Mouse (Mus musculus) lung, embryonic 15.5 days (tissue): ENCODE measurements around the gene Osbpl6. TPM values are rescaled to one million over a fixed set of nuclear protein-coding genes. Genes with fewer than 3 reads are reported as not detected.
A peak's percentile ranks its signal among the peaks of the same experiment; 100 is the strongest.

Source experiments
- ATAC-seq: fragments of 200-750 bp; cut with Nextera tagmentation; 2 replicates; pipeline ENCODE4 v1.8.0; 2017; ENCODE audit warnings: moderate number of reproducible peaks, borderline replicate concordance; ENCODE audit not compliant: low FRiP score, low TSS enrichment; ENCODE audit errors: extremely low read depth
- H3K27ac ChIP-seq: fragments of 300-500 bp; sonication (generic); 2 replicates; pipeline ENCODE4 v1.5.1; 2015; ENCODE audit warnings: moderate library complexity, mild to moderate bottlenecking, inconsistent platforms
- H3K27me3 ChIP-seq: fragments of 300-500 bp; sonication (generic); 2 replicates; pipeline ENCODE4 v1.6.1; 2015; ENCODE audit warnings: inconsistent platforms
- H3K36me3 ChIP-seq: fragments of 300-500 bp; sonication (generic); 2 replicates; pipeline ENCODE4 v1.6.1; 2015; ENCODE audit warnings: inconsistent platforms
- H3K4me1 ChIP-seq: fragments of 300-500 bp; sonication (generic); 2 replicates; pipeline ENCODE4 v1.6.1; 2015; ENCODE audit warnings: inconsistent platforms
- H3K4me2 ChIP-seq: fragments of 300-500 bp; sonication (generic); 2 replicates; pipeline ENCODE4 v1.6.1; 2015; ENCODE audit warnings: inconsistent platforms, mild to moderate bottlenecking, moderate library complexity
- H3K4me3 ChIP-seq: fragments of 300-500 bp; sonication (generic); 2 replicates; pipeline ENCODE4 v1.5.1; 2015; ENCODE audit warnings: mild to moderate bottlenecking, inconsistent platforms
- H3K9ac ChIP-seq: fragments of 300-500 bp; sonication (generic); 2 replicates; pipeline ENCODE4 v1.6.1; 2015; ENCODE audit warnings: inconsistent platforms
- H3K9me3 ChIP-seq: fragments of 300-500 bp; sonication (generic); 2 replicates; pipeline ENCODE4 v1.6.1; 2016; ENCODE audit warnings: inconsistent platforms
- WGBS: fragments of 180-500 bp; shearing (Covaris S2); methylation state at CpG from one replicate; pipeline ENCODE4 v1.1.7; 2015; 5-methylcytosine and 5-hydroxymethylcytosine counted together
- polyA plus RNA-seq: library from polyadenylated mRNA; unstranded; fragments of >200 nt; fragmentation: Nextera tagmentation; extraction: Ambion mirVana; gene quantifications from 2 replicates; pipeline ENCODE4 v1.2.1, GENCODE M21; 2015

Osbpl6 gene
- polyA plus RNA-seq, 1 experiment from 2014 or later: 21.1 TPM

DNA sequence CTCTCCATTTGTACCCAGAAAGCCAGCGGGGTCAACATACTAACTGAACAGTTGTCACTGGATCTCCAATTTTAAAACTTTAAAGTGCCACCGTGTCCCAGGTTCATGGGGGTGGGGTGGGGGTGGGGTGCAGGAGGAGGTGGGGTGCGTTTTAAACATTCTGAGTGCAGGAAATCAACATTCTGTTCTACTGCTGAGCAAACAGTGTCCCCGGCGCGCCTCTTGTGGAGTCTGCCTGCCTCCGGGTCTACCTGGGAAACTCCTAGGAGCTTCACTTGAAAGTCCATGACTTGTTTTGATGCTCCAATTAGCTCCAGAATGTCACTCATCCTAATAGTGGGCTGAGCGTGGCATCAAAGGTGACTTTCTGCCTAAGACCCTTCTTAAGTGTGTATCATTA lies 139.2 kb downstream of the Osbpl6 start:
- no peaks in the 10 kb centered on the region for H3K27me3 ChIP-seq
- H3K4me1 ChIP-seq: peaks cover 15% of the 10 kb centered on the region
- no peak overlapping the region for H3K9ac ChIP-seq
- H3K4me3 ChIP-seq: no peak overlapping the region
- no peaks in the 10 kb centered on the region for H3K36me3 ChIP-seq
- 48% methylated on average over 8 of the region's 8 CpGs for WGBS
- 0 out of 2 replicates have a peak, but pooled peaks have one; percentile 19 for ATAC-seq
- no peak overlapping the region; the same call in 1 of the 2 replicates for H3K4me2 ChIP-seq
- no peaks in the 10 kb centered on the region for H3K9me3 ChIP-seq
- H3K27ac ChIP-seq: peak overlapping the region; percentile 57; the same call in 1 of the 2 replicates

DNA sequence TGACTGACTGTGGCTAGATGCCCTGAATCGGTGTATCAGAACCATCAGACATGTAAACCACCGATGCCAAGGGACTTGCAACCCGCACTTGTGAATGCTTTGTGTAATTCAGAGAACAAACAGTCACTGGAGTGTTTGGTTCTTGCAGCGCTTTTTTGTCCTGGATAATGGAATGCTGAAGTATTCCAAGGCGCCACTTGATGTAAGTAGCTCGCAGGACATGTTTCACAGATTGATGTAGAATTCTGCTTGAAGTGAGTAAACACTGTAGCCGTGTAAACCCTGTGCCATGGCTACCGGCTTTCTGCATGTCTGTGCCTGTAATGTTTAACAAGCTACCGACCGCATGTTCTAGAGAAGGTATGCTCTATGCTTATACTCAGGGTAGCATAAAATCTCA lies 141.9 kb downstream of the Osbpl6 start:
- WGBS: 35% methylated on average over 10 of the region's 10 CpGs

DNA sequence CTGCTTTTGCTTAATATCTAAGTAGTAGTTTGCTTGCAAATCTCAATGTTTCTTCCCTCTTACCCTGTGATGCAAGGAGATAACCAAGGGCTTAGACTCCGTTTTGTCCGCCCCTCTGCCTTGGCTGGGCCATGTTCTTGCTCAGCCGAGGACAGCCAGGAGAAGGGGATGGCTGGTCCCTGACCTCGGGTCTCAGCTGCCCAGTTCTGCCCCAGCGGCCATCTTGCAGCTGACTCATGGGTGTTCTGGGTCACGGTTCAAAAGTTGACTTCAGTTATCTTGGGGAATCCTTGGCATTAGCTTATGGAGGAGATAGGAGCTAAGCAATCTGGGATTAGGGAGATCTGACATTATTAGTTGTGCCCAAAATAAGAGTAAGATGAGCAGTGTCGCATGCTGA lies 142.5 kb downstream of the Osbpl6 start:
- Histone ChIP-seq H3K4me2 (no peak overlapping the region; the same call in 1 of the 2 replicates), H3K9me3 (no peaks in the 10 kb centered on the region), H3K9ac (no peak overlapping the region), H3K27ac (peak overlapping the region; percentile 64), H3K36me3 (no peaks in the 10 kb centered on the region), H3K27me3 (no peaks in the 10 kb centered on the region), H3K4me1 (peaks cover 15% of the 10 kb centered on the region), H3K4me3 (no peak overlapping the region)
- WGBS: 73% methylated on average over 7 of the region's 7 CpGs
- ATAC-seq: no peak

More for the DNA sequence above, 141.9 kb downstream of the Osbpl6 start:
- no peaks in the 10 kb centered on the region for H3K9me3 ChIP-seq
- H3K27ac ChIP-seq: peak overlapping the region; percentile 43
- H3K27me3 ChIP-seq: no peaks in the 10 kb centered on the region
- peak; percentile 55; the same call in 1 of the 2 replicates for ATAC-seq
- no peaks in the 10 kb centered on the region for H3K36me3 ChIP-seq
- H3K4me2 ChIP-seq: no peak overlapping the region
- H3K4me3 ChIP-seq: no peak overlapping the region
- no peak overlapping the region for H3K9ac ChIP-seq
- H3K4me1 ChIP-seq: peaks cover 15% of the 10 kb centered on the region

DNA sequence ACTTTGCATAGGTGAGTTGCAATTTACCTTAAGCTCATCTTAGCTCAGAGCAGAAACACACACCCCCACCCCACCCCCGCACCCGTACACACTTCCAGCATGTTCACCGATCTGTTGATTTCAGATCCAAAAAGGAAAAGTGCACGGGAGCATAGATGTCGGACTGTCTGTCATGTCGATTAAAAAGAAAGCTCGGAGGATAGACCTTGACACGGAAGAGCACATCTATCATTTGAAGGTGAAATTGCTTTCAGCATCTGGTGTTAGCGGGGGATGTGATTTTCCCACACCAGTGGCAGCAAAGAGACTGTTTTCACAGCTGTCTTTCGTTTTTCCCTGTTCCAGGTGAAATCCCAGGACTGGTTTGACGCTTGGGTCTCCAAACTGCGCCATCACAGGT lies 143.0 kb downstream of the Osbpl6 start:
- Histone ChIP-seq H3K4me2 (no peak overlapping the region), H3K27ac (0 out of 2 replicates have a peak overlapping the region, but pooled peaks have one; percentile 64), H3K27me3 (no peaks in the 10 kb centered on the region), H3K4me3 (no peak overlapping the region), H3K9ac (no peak overlapping the region), H3K4me1 (peaks cover 15% of the 10 kb centered on the region), H3K36me3 (no peaks in the 10 kb centered on the region), H3K9me3 (no peaks in the 10 kb centered on the region)
- no peak for ATAC-seq
- WGBS: 77% methylated on average over 12 of the region's 12 CpGs

DNA sequence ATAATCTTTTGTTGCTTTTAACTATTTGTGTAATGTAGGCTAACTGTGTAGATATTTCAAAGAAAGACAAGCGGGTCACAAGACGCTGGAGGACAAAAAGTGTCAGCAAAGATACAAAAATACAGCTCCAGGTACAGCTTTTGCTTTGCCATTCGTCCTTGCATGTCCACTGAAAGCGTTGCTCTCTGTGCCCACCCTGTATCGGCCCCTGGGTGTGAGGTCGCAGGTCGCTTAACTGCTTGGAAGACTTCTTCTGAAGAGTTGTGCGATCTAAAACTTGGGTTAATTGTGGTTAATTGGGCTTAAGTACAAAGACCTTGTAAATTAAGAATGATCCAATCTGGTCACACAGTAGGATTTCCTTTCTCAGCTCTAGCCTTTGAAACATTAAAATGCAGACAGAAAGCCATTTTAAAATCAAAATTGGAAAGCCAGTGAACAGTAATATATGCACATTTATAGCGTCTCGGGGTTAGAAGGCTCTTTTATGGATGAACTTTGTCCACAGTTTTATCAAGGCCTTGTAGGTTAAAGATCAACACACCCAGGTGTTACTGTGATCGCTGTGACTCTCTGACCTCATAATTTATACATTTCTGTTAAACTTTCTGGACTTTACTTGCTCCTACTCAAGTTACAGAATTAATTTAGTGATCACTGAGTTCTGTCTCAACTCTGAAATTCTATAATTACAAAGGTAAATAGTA lies 149.7 kb downstream of the Osbpl6 start:
- ATAC-seq: no peak

DNA sequence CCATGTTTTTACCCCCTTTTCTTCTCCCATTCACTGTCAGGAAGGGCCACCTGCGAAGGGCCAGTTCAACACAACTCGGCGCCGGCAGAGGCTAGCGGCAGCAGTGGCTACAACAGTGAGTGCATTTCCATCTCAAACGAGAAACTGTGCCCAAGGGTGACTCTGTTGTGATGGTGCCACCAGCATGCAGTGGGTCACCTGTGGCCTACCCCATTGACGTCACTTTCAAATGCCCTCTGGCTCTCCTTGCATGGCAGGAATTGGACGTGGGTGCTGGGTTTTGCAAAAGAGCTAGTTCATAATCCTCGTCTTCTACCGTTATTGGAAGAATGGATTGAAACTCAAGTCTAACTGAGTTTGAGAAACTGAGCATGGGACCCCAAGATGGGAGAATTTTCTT lies 153.8 kb downstream of the Osbpl6 start:
- Histone ChIP-seq H3K4me2 (no peak overlapping the region), H3K27ac (no peak overlapping the region), H3K4me1 (no peaks in the 10 kb centered on the region), H3K9ac (no peak overlapping the region), H3K27me3 (no peaks in the 10 kb centered on the region), H3K9me3 (no peaks in the 10 kb centered on the region), H3K36me3 (no peaks in the 10 kb centered on the region), H3K4me3 (no peak overlapping the region)
- WGBS: 90% methylated on average over 10 of the region's 10 CpGs
- no peak for ATAC-seq

More for the DNA sequence above, 149.7 kb downstream of the Osbpl6 start:
- H3K9me3 ChIP-seq: no peaks in the 10 kb centered on the region
- H3K27me3 ChIP-seq: no peaks in the 10 kb centered on the region
- H3K36me3 ChIP-seq: no peaks in the 10 kb centered on the region
- no peak overlapping the region for H3K9ac ChIP-seq
- no peak overlapping the region for H3K27ac ChIP-seq
- H3K4me2 ChIP-seq: no peak overlapping the region
- no peaks in the 10 kb centered on the region for H3K4me1 ChIP-seq
- WGBS: 69% methylated on average over 11 of the region's 11 CpGs
- H3K4me3 ChIP-seq: no peak overlapping the region

DNA sequence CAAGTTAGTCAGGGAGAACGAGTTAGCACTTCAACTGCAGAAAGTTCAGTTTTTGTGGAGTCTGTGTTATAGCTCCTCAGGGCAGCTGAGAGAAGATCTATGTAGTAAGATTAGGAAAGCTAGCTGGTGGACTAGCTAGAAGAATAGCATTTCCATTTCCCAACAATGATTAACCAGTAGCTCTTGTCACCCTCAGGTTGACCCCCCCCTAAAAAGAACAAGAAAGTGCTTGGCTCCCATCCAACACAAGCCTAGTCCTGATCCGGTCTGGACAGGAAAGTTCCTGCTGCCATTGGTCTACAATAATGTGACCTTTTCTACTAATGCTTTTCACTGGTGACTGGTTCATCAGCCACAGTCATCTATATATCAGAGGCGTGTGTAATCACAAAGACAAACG lies 157.6 kb downstream of the Osbpl6 start:
- Histone ChIP-seq H3K27ac (no peak overlapping the region), H3K4me3 (no peak overlapping the region), H3K9ac (no peak overlapping the region), H3K4me2 (no peak overlapping the region), H3K4me1 (no peaks in the 10 kb centered on the region), H3K27me3 (no peaks in the 10 kb centered on the region), H3K9me3 (no peaks in the 10 kb centered on the region), H3K36me3 (no peaks in the 10 kb centered on the region)
- ATAC-seq: no peak
- WGBS: 44% methylated on average over 4 of the region's 4 CpGs

DNA sequence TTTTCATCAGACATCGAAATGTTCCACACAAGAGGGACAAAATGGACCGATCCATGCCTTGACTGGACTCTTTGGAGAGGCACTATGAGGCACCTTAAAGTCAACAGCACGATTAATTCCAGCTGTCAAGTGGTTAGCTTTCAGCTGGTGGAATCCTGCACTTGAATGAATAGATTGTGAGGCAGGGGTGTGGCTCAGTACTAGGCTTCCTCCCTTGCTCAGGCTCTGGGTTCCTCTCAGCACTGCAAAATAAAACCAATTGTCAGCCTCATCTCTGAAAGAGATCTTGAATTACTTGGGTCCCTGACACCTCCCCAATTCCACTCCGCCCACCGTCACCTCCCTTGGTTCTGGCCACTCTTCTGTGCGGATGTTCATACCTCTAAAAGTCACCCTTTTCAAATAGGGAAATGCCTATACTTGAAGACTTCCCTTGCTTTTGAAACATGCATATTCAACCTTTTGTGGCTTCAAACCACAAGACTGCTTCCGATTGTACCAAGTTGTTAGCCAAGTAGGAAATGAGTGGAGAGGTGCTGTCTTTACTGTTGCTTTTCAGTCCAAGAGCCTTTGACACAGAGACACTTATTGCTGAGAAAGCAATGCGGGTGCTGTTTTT lies 160.7 kb downstream of the Osbpl6 start:
- H3K27me3 ChIP-seq: no peaks in the 10 kb centered on the region
- no peaks in the 10 kb centered on the region for H3K9me3 ChIP-seq
- no peak overlapping the region for H3K27ac ChIP-seq
- no peaks in the 10 kb centered on the region for H3K36me3 ChIP-seq
- peaks cover 3% of the 10 kb centered on the region; the same call in 1 of the 2 replicates for H3K4me1 ChIP-seq
- no peak overlapping the region for H3K9ac ChIP-seq
- no peak for ATAC-seq
- WGBS: 78% methylated on average over 8 of the region's 8 CpGs
- no peak overlapping the region for H3K4me3 ChIP-seq
- no peak overlapping the region for H3K4me2 ChIP-seq

DNA sequence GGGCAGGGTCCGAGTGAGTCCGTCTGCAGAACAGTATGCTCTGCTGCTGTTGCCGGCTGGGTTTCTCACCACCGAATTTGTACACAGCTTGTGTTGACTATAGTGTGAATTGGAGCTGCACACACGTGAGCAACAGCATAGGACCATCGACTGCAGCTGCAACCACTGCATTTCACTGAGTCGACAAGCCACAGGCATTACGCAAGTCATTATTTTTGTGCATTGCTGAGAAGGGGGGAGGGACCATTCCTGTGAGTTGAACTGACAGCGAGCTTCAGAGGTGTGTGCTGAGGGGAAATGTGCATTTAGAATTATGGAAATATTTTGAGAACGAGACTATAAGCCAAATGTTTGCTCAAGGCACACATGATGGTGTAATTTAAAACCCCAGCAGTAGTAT lies 165.2 kb downstream of the Osbpl6 start:
- peaks cover 3% of the 10 kb centered on the region; the same call in 1 of the 2 replicates for H3K4me1 ChIP-seq
- 46% methylated on average over 10 of the region's 10 CpGs for WGBS
- no peak overlapping the region for H3K4me2 ChIP-seq
- H3K27me3 ChIP-seq: no peaks in the 10 kb centered on the region
- H3K9ac ChIP-seq: no peak overlapping the region
- no peak overlapping the region for H3K27ac ChIP-seq
- no peak overlapping the region for H3K4me3 ChIP-seq
- no peaks in the 10 kb centered on the region for H3K9me3 ChIP-seq
- H3K36me3 ChIP-seq: no peaks in the 10 kb centered on the region
- ATAC-seq: peak; percentile 27; the same call in 1 of the 2 replicates

DNA sequence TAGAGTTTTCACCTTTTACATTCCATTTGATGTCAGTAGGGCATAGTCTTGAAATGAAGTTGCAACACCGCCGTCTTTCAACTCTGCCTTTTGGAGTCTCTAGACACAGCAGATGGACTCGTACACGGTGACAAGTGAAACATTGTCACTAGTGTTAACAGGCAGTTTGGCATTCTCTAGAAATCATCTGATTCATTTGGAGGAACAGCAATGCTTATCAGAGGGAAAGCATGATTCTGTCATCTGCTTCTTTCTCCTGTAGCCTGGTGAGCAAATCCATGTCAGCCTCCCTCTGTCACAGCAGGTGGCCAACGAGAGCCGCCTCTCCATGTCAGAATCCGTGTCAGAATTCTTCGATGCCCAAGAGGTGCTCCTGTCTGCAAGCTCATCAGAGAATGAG lies 172.6 kb downstream of the Osbpl6 start:
- no peak overlapping the region for H3K27ac ChIP-seq
- ATAC-seq: no peak
- no peak overlapping the region for H3K4me3 ChIP-seq
- no peaks in the 10 kb centered on the region for H3K27me3 ChIP-seq
- H3K9ac ChIP-seq: no peak overlapping the region
- 83% methylated on average over 8 of the region's 8 CpGs for WGBS
- H3K4me1 ChIP-seq: no peaks in the 10 kb centered on the region
- H3K9me3 ChIP-seq: no peaks in the 10 kb centered on the region
- no peak overlapping the region for H3K4me2 ChIP-seq
- no peaks in the 10 kb centered on the region for H3K36me3 ChIP-seq

DNA sequence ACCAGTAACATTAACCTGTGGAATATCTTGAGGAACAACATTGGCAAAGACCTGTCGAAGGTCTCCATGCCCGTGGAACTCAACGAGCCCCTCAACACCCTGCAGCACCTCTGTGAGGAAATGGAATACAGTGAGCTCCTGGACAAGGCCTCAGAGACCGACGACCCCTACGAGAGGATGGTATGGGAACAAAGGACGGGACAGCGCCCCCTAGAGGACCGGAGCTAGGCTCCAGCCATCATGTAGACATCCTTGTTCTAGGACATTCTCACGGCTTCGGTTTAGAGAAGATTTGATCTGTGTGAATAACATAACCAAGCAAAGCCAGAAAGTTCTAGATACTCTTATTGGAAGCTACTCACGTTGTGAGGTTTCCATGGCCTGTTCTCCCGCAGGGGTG lies 178.8 kb downstream of the Osbpl6 start:
- 92% methylated on average over 13 of the region's 13 CpGs for whole genome bisulfite sequencing
- Histone ChIP-seq H3K4me2 (no peak overlapping the region), H3K27me3 (no peaks in the 10 kb centered on the region), H3K4me3 (no peak overlapping the region), H3K4me1 (no peaks in the 10 kb centered on the region), H3K9ac (no peak overlapping the region), H3K9me3 (no peaks in the 10 kb centered on the region), H3K27ac (no peak overlapping the region), H3K36me3 (0 out of 2 replicates have a peak, but pooled peaks cover 6% of the 10 kb centered on the region)
- ATAC-seq: no peak

DNA sequence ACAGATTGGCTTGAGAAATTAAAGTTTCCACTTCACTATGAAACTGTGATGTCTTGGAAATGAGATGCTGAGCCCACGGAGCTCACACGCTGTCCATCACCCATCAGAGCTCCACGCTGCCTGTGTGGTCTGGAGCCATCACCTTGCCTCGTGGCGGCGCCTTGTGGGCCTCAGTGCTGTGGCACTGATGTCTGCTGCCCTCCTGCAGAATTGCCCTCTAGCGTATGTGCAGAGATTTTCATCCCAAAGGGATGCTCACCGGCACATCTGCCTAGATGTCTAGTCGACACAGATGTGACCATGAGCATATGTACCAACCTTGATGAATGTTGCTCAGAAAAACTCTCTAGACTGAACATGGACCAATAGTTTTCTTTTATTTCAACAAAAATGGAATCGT lies 180.6 kb downstream of the Osbpl6 start:
- Histone ChIP-seq H3K27ac (no peak overlapping the region), H3K4me2 (no peak overlapping the region), H3K27me3 (no peaks in the 10 kb centered on the region), H3K4me3 (no peak overlapping the region), H3K36me3 (0 out of 2 replicates have a peak, but pooled peaks cover 6% of the 10 kb centered on the region), H3K4me1 (peaks cover 4% of the 10 kb centered on the region; the same call in 1 of the 2 replicates), H3K9me3 (no peaks in the 10 kb centered on the region), H3K9ac (no peak overlapping the region)
- 77% methylated on average over 10 of the region's 10 CpGs for WGBS
- no peak for ATAC-seq
